Mouse (Mus musculus) limb, embryonic 14.5 days (tissue): Measurements from ENCODE around the gene Speg. TPM values are rescaled to one million over a fixed set of nuclear protein-coding genes. Genes with fewer than 3 reads are reported as not detected.

ENCODE experiments used
- ATAC-seq: fragments of 200-750 bp; cut with Nextera tagmentation; 2 replicates; pipeline ENCODE4 v1.8.0; 2017; ENCODE audit warnings: low read depth, moderate number of reproducible peaks, moderate TSS enrichment; ENCODE audit not compliant: low FRiP score
- DNase-seq: peaks from one replicate; pipeline ENCODE4 v3.0.0-alpha.2; 2015; ENCODE audit warnings: low spot score
- H3K27ac ChIP-seq: fragments of 300-500 bp; sonication (generic); replicated peaks from 2 replicates; pipeline ENCODE4 v1.5.1; 2014; ENCODE audit warnings: low read depth, mild to moderate bottlenecking, low read length, moderate library complexity, mixed read lengths
- H3K27me3 ChIP-seq: fragments of 300-500 bp; sonication (generic); 2 replicates; pipeline ENCODE4 v1.6.1; 2014; ENCODE audit warnings: low read length, mixed read lengths; ENCODE audit not compliant: control insufficient read depth, insufficient read depth
- H3K36me3 ChIP-seq: fragments of 300-500 bp; sonication (generic); 2 replicates; pipeline ENCODE4 v1.6.1; 2014; ENCODE audit warnings: mild to moderate bottlenecking, low read length, moderate library complexity, mixed read lengths; ENCODE audit not compliant: control insufficient read depth, insufficient read depth
- H3K4me1 ChIP-seq: fragments of 300-500 bp; sonication (generic); 2 replicates; pipeline ENCODE4 v1.6.1; 2014; ENCODE audit warnings: antibody characterized with exemption, low read length, mixed read lengths; ENCODE audit not compliant: control insufficient read depth, insufficient read depth
- H3K4me2 ChIP-seq: fragments of 300-500 bp; sonication (generic); replicated peaks from 2 replicates; pipeline ENCODE4 v1.6.1; 2014; ENCODE audit warnings: low read depth, mild to moderate bottlenecking, low read length, moderate library complexity; ENCODE audit not compliant: severe bottlenecking
- H3K4me3 ChIP-seq: fragments of 300-500 bp; sonication (generic); replicated peaks from 2 replicates; pipeline ENCODE4 v1.5.1; 2014; ENCODE audit warnings: low read length
- H3K9ac ChIP-seq: fragments of 300-500 bp; sonication (generic); 2 replicates; pipeline ENCODE4 v1.6.1; 2014; ENCODE audit warnings: mild to moderate bottlenecking, low read depth, low read length, moderate library complexity; ENCODE audit not compliant: severe bottlenecking
- H3K9me3 ChIP-seq: fragments of 300-500 bp; sonication (generic); 2 replicates; pipeline ENCODE4 v1.6.1; 2016; ENCODE audit warnings: low read length; ENCODE audit not compliant: control insufficient read depth
- POLR2A ChIP-seq: fragments of 200-500 bp; IDR thresholded peaks from 2 replicates; pipeline ENCODE4 v1.8.0; 2012; ENCODE audit warnings: inconsistent platforms, mild to moderate bottlenecking, moderate library complexity, borderline replicate concordance; ENCODE audit not compliant: insufficient read depth, insufficient read length; ENCODE audit errors: extremely low read depth
- WGBS: fragments of 180-500 bp; shearing (Covaris S2); extraction: QIAGEN DNeasy Blood & Tissue Kit; methylation state at CpG from one replicate; pipeline ENCODE4 v1.1.7; 2014; 5-methylcytosine and 5-hydroxymethylcytosine counted together
- polyA plus RNA-seq, 2 experiments: library from polyadenylated mRNA; depleted of rRNA in 1 of 2; stranded (reverse) in 1 of 2; unstranded in 1 of 2; fragments of >200 nt; fragmentation: Nextera tagmentation in 1 of 2; extraction: Ambion mirVana in 1 of 2; gene quantifications; 2 replicates each; pipeline versions ENCODE4 v1.2.1 to v1.2.3; 2012 to 2014

Gene Speg
- polyA plus RNA-seq, 2 experiments, result 15.3 to 77.9 TPM

DNA sequence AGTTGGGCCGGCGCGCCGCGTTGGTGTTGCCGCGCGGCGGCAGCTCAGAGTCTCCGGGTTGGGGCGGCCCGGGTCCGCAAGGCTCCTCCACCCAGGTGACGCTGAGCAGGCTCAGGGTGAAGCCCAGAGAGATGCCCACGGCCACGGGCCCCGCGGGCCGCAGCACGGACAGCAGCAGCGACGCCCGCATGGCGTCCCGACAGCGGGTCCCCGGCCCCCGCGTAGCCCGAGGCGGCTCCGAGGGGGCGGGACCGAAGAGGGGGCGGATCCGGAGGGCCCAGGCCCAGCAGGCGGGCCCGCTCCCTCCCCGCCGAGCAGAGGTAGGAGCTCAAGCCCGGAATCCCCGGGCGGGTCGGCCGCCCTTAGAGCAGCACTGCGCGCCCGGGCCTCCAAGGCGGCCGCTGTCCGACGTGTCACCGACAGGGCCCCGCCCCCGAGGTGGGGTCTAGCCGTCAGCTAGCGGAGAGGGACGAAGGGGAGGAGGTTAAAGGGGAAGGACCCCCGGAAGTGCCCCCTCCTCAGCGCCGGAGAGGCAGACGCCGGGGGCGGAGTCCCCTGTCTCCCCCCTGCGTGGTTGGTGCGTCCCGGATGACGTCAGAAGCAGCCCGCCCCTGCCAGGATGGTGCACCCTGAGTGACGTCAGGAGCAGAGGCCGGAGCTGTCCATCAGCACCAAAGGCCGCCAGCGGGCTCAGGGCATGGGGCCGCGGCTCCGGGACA lies 104.0 kb downstream of the Speg start, which contains the start of the genes Chpf and Tmem198:
TSS of gene Chpf (minus strand) at position 392 of the 719 bp plus-strand sequence.
TSS of gene Tmem198 (plus strand) at position 617 of the 719 bp plus-strand sequence.
- H3K9me3 ChIP-seq, result no peaks in the 10 kb centered on the region
- peak within 1 kb of the TSS; percentile 68 for H3K4me3 ChIP-seq
- ATAC-seq, result peak; percentile 93
- peak within 1 kb of the TSS; percentile 63 for H3K9ac ChIP-seq
- peaks cover 12% of the 10 kb centered on the region; the same call in 1 of the 2 replicates for H3K27me3 ChIP-seq
- H3K27ac ChIP-seq, result peak within 1 kb of the TSS; percentile 70
- peaks cover 26% of the 10 kb centered on the region for H3K36me3 ChIP-seq
- peaks cover 16% of the 10 kb centered on the region for H3K4me1 ChIP-seq
- DNase-seq, result peak; percentile 98
- no peak for TF ChIP-seq POLR2A
- WGBS, result under 1% methylated on average over 53 of the region's 76 CpGs
- peak within 1 kb of the TSS; percentile 75 for H3K4me2 ChIP-seq

- WGBS, result 2% methylated on average over 14 of the region's 24 CpGs
- Histone ChIP-seq H3K4me3 (peak overlapping the region; percentile 68), H3K27me3 (peaks cover 18% of the 10 kb centered on the region), H3K36me3 (peaks cover 21% of the 10 kb centered on the region), H3K27ac (no peak overlapping the region), H3K4me2 (peak overlapping the region; percentile 75), H3K4me1 (peaks cover 16% of the 10 kb centered on the region), H3K9ac (no peak overlapping the region), H3K9me3 (no peaks in the 10 kb centered on the region)
- ATAC-seq (no peak; the same call in 1 of the 2 replicates), DNase-seq (no peak)
- no peak for TF ChIP-seq POLR2A
Observed at GRCm38 (mm10) chr1:75479635-75479989, 104.5 kb downstream of the Speg start.

- Histone ChIP-seq H3K27me3 (peaks cover 22% of the 10 kb centered on the region), H3K9ac (no peak overlapping the region)
- 22% methylated on average over 13 of the region's 13 CpGs for WGBS
Observed at GRCm38 (mm10) chr1:75480036-75480435, 104.9 kb downstream of the Speg start.

GRCm38 (mm10) chr1:75480735-75481134 lies 105.6 kb downstream of the Speg start:
- no peak for TF ChIP-seq POLR2A
- Histone ChIP-seq H3K4me3 (no peak overlapping the region), H3K4me2 (no peak overlapping the region), H3K36me3 (peaks cover 10% of the 10 kb centered on the region), H3K27ac (no peak overlapping the region), H3K27me3 (peaks cover 29% of the 10 kb centered on the region), H3K9me3 (no peaks in the 10 kb centered on the region), H3K4me1 (peaks cover 16% of the 10 kb centered on the region), H3K9ac (no peak overlapping the region)
- 84% methylated on average over 7 of the region's 7 CpGs for WGBS
- DNase-seq (no peak), ATAC-seq (no peak)

More at GRCm38 (mm10) chr1:75480036-75480435, 104.9 kb downstream of the Speg start:
- ATAC-seq (no peak), DNase-seq (no peak)
- H3K27ac ChIP-seq, result no peak overlapping the region
- no peaks in the 10 kb centered on the region for H3K9me3 ChIP-seq
- H3K4me2 ChIP-seq, result peak overlapping the region; percentile 75; the same call in 1 of the 2 replicates
- peaks cover 16% of the 10 kb centered on the region for H3K4me1 ChIP-seq
- peaks cover 17% of the 10 kb centered on the region for H3K36me3 ChIP-seq
- no peak for TF ChIP-seq POLR2A
- peak overlapping the region; percentile 68 for H3K4me3 ChIP-seq

Other genes with a start within 250 kb of the Speg start
- gene Slc23a3, start 241.4 kb upstream of the Speg start, polyA plus RNA-seq (2012; rRNA removed), result 0.55 and 0.58 TPM in 2 replicates
- gene Slc23a3, start 241.4 kb upstream of the Speg start, polyA plus RNA-seq (2014; fragmentation: Nextera tagmentation; extraction: Ambion mirVana), result 0.11 and 0.12 TPM in 2 replicates
- 48.1 and 56.7 TPM in 2 replicates for gene Cnppd1, start 232.6 kb upstream of the Speg start, polyA plus RNA-seq (2012; rRNA removed)
- 37.8 and 39.7 TPM in 2 replicates for gene Cnppd1, start 232.6 kb upstream of the Speg start, polyA plus RNA-seq (2014; fragmentation: Nextera tagmentation; extraction: Ambion mirVana)
- gene Retreg2, start 232.5 kb upstream of the Speg start, polyA plus RNA-seq (2012; rRNA removed), result 74.8 and 101 TPM in 2 replicates
- gene Retreg2, start 232.5 kb upstream of the Speg start, polyA plus RNA-seq (2014; fragmentation: Nextera tagmentation; extraction: Ambion mirVana), result 46.4 and 48.1 TPM in 2 replicates
- 53.2 and 58.5 TPM in 2 replicates for gene Zfand2b, start 206.7 kb upstream of the Speg start, polyA plus RNA-seq (2012; rRNA removed)
- 40.2 TPM in 2 replicates for gene Zfand2b, start 206.7 kb upstream of the Speg start, polyA plus RNA-seq (2014; fragmentation: Nextera tagmentation; extraction: Ambion mirVana)
- 27.3 and 34.2 TPM in 2 replicates for gene Abcb6, start 194.9 kb upstream of the Speg start, polyA plus RNA-seq (2012; rRNA removed)
- 29.7 and 34.1 TPM in 2 replicates for gene Abcb6, start 194.9 kb upstream of the Speg start, polyA plus RNA-seq (2014; fragmentation: Nextera tagmentation; extraction: Ambion mirVana)
- 34.1 and 34.7 TPM in 2 replicates for gene Ankzf1, start 183.1 kb upstream of the Speg start, polyA plus RNA-seq (2012; rRNA removed)
- 19.2 and 23.2 TPM in 2 replicates for gene Ankzf1, start 183.1 kb upstream of the Speg start, polyA plus RNA-seq (2014; fragmentation: Nextera tagmentation; extraction: Ambion mirVana)
- gene Atg9a, start 183.1 kb upstream of the Speg start, polyA plus RNA-seq (2012; rRNA removed), result 46.1 and 62.3 TPM in 2 replicates
- gene Atg9a, start 183.1 kb upstream of the Speg start, polyA plus RNA-seq (2014; fragmentation: Nextera tagmentation; extraction: Ambion mirVana), result 31.5 and 33.9 TPM in 2 replicates
- gene Glb1l, start 164.5 kb upstream of the Speg start, polyA plus RNA-seq (2012; rRNA removed), result 41.4 and 46.0 TPM in 2 replicates
- gene Glb1l, start 164.5 kb upstream of the Speg start, polyA plus RNA-seq (2014; fragmentation: Nextera tagmentation; extraction: Ambion mirVana), result 17.7 and 18.2 TPM in 2 replicates
- gene Stk16, start 164.5 kb upstream of the Speg start, polyA plus RNA-seq (2012; rRNA removed), result 245 and 269 TPM in 2 replicates
- gene Stk16, start 164.5 kb upstream of the Speg start, polyA plus RNA-seq (2014; fragmentation: Nextera tagmentation; extraction: Ambion mirVana), result 110 and 118 TPM in 2 replicates
- 20.9 and 25.1 TPM in 2 replicates for gene Tuba4a, start 155.4 kb upstream of the Speg start, polyA plus RNA-seq (2012; rRNA removed)
- gene Tuba4a, start 155.4 kb upstream of the Speg start, polyA plus RNA-seq (2014; fragmentation: Nextera tagmentation; extraction: Ambion mirVana), result 38.5 and 55.9 TPM in 2 replicates
- gene A630095N17Rik, start 143.2 kb upstream of the Speg start, polyA plus RNA-seq (2012; rRNA removed), result not detected in 2 replicates
- not detected in 2 replicates for gene A630095N17Rik, start 143.2 kb upstream of the Speg start, polyA plus RNA-seq (2014; fragmentation: Nextera tagmentation; extraction: Ambion mirVana)
- 41.9 and 44.9 TPM in 2 replicates for gene Dnajb2, start 138.9 kb upstream of the Speg start, polyA plus RNA-seq (2012; rRNA removed)
- 20.4 and 22.4 TPM in 2 replicates for gene Dnajb2, start 138.9 kb upstream of the Speg start, polyA plus RNA-seq (2014; fragmentation: Nextera tagmentation; extraction: Ambion mirVana)
- gene Ptprn, start 110.8 kb upstream of the Speg start, polyA plus RNA-seq (2012; rRNA removed), result 0.42 and 0.54 TPM in 2 replicates
- 0.12 and 0.44 TPM in 2 replicates for gene Ptprn, start 110.8 kb upstream of the Speg start, polyA plus RNA-seq (2014; fragmentation: Nextera tagmentation; extraction: Ambion mirVana)
- gene Resp18, start 96.9 kb upstream of the Speg start, polyA plus RNA-seq (2012; rRNA removed), result 0.16 TPM in 1 of 2 replicates, not detected in the other
- gene Resp18, start 96.9 kb upstream of the Speg start, polyA plus RNA-seq (2014; fragmentation: Nextera tagmentation; extraction: Ambion mirVana), result not detected in 2 replicates
- gene Dnpep, start 57.3 kb upstream of the Speg start, polyA plus RNA-seq (2012; rRNA removed), result 126 and 142 TPM in 2 replicates
- gene Dnpep, start 57.3 kb upstream of the Speg start, polyA plus RNA-seq (2014; fragmentation: Nextera tagmentation; extraction: Ambion mirVana), result 112 and 115 TPM in 2 replicates
- 50.7 and 53.7 TPM in 2 replicates for gene Des, start 15.0 kb upstream of the Speg start, polyA plus RNA-seq (2012; rRNA removed)
- gene Des, start 15.0 kb upstream of the Speg start, polyA plus RNA-seq (2014; fragmentation: Nextera tagmentation; extraction: Ambion mirVana), result 59.0 and 78.6 TPM in 2 replicates
- 144 and 199 TPM in 2 replicates for gene Gmppa, start 60.6 kb downstream of the Speg start, polyA plus RNA-seq (2012; rRNA removed)
- gene Gmppa, start 60.6 kb downstream of the Speg start, polyA plus RNA-seq (2014; fragmentation: Nextera tagmentation; extraction: Ambion mirVana), result 71.8 and 74.9 TPM in 2 replicates
- gene Asic4, start 75.1 kb downstream of the Speg start, polyA plus RNA-seq (2012; rRNA removed), result 0.35 and 0.72 TPM in 2 replicates
- 0.10 and 0.15 TPM in 2 replicates for gene Asic4, start 75.1 kb downstream of the Speg start, polyA plus RNA-seq (2014; fragmentation: Nextera tagmentation; extraction: Ambion mirVana)
- 104 and 148 TPM in 2 replicates for gene Chpf, start 104.0 kb downstream of the Speg start, polyA plus RNA-seq (2012; rRNA removed)
- gene Chpf, start 104.0 kb downstream of the Speg start, polyA plus RNA-seq (2014; fragmentation: Nextera tagmentation; extraction: Ambion mirVana), result 61.6 and 65.0 TPM in 2 replicates
- 1.4 and 2.0 TPM in 2 replicates for gene Tmem198, start 104.2 kb downstream of the Speg start, polyA plus RNA-seq (2012; rRNA removed)
- gene Tmem198, start 104.2 kb downstream of the Speg start, polyA plus RNA-seq (2014; fragmentation: Nextera tagmentation; extraction: Ambion mirVana), result 0.51 and 1.1 TPM in 2 replicates
- 315 and 381 TPM in 2 replicates for gene Obsl1, start 131.2 kb downstream of the Speg start, polyA plus RNA-seq (2012; rRNA removed)
- 108 and 120 TPM in 2 replicates for gene Obsl1, start 131.2 kb downstream of the Speg start, polyA plus RNA-seq (2014; fragmentation: Nextera tagmentation; extraction: Ambion mirVana)
- 64.2 and 89.2 TPM in 2 replicates for gene Inha, start 131.8 kb downstream of the Speg start, polyA plus RNA-seq (2012; rRNA removed)
- 10.0 and 10.5 TPM in 2 replicates for gene Inha, start 131.8 kb downstream of the Speg start, polyA plus RNA-seq (2014; fragmentation: Nextera tagmentation; extraction: Ambion mirVana)
- gene Stk11ip, start 146.2 kb downstream of the Speg start, polyA plus RNA-seq (2012; rRNA removed), result 37.2 and 53.6 TPM in 2 replicates
- 15.4 and 19.0 TPM in 2 replicates for gene Stk11ip, start 146.2 kb downstream of the Speg start, polyA plus RNA-seq (2014; fragmentation: Nextera tagmentation; extraction: Ambion mirVana)
- 101 and 137 TPM in 2 replicates for gene Slc4a3, start 171.0 kb downstream of the Speg start, polyA plus RNA-seq (2012; rRNA removed)
- gene Slc4a3, start 171.0 kb downstream of the Speg start, polyA plus RNA-seq (2014; fragmentation: Nextera tagmentation; extraction: Ambion mirVana), result 21.5 and 28.7 TPM in 2 replicates